Mouse (Mus musculus): ENCODE results near the gene Cdk7. TPM values are rescaled to one million over a fixed set of nuclear protein-coding genes. Genes with fewer than 3 reads are reported as not detected.
"Not testable (repeated sequence)": the region's sequence is repeated elsewhere in the genome, so short reads cannot be mapped to it uniquely, and the experiment has no call there.

The Cdk7 gene
- polyA plus RNA-seq, 1 experiment from 2014 or later, result 87.2 TPM

GRCm38 (mm10) chr13:100746090-100746489, 15.4 kb upstream of the Cdk7 start:
- no peak for TF ChIP-seq CTCF (IDR thresholded peaks at IDR 0.05; ENCODE audit: low read depth)
- Histone ChIP-seq H3K36me3 (ENCODE audit: insufficient read depth, low read length) (no peaks in the 10 kb centered on the region), H3K9ac (ENCODE audit: low read depth, low read length) (no peak overlapping the region), H3K4me1 (replicated peaks; ENCODE audit: insufficient read depth, low read length) (0 out of 2 replicates have a peak, but pooled peaks cover 5% of the 10 kb centered on the region), H3K27me3 (ENCODE audit: insufficient read depth, low read length) (no peaks in the 10 kb centered on the region), H3K4me3 (replicated peaks; ENCODE audit: low read depth, low read length) (no peak overlapping the region), H3K4me2 (ENCODE audit: low read length) (no peak overlapping the region), H3K9me3 (replicated peaks; ENCODE audit: low read length) (no peaks in the 10 kb centered on the region), H3K27ac (no peak overlapping the region)
- ATAC-seq (replicated peaks; ENCODE audit: low FRiP score, low read depth) (no peak), DNase-seq (ENCODE audit: low spot score) (no peak)
- WGBS, result 88% methylated on average over 3 of the region's 3 CpGs

DNA sequence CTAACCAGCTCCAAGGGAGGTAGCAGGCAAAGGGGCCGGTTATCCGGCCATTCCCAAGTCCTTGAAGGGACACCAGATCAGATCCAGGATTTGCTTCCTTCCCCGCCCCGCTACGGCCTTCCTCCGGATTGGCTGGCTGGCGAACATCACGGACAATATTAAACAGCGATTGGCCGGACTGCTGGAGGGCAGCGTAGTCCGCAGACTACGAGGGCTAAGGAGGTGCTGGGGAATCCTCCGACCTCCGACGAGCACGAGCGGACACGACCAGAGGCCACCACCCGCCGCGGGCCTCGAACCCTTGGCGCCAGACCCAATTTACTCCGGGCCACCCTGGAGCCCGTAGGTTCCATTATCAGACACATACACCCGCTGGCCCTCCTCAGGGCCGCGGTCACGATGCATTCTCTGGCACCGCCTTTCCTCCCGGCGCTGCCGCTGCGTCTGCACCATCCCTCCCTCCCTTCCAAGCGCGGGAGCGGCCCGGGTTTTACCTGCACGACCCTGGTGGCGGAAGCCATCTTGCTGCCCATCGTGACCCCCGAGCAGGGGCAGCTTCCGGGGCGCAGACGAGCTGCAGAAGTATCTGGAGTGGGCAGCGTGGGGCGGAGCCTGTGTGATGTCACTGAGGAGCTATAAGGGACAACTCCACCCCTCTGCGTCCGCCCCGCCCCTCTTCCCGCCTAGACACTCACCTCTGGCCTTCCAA, 13.5 kb upstream of the Cdk7 start, which contains the start of gene Mrps36:
TSS of gene Mrps36 (minus strand) at position 624 of the 709 bp plus-strand sequence.
- Histone ChIP-seq H3K9me3 (replicated peaks; ENCODE audit: low read length) (no peaks in the 10 kb centered on the region), H3K4me1 (replicated peaks; ENCODE audit: insufficient read depth, low read length) (0 out of 2 replicates have a peak, but pooled peaks cover 5% of the 10 kb centered on the region), H3K4me3 (replicated peaks; ENCODE audit: low read depth, low read length) (peak within 1 kb of the TSS; percentile 78), H3K9ac (ENCODE audit: low read depth, low read length) (peak within 1 kb of the TSS; percentile 75), H3K4me2 (ENCODE audit: low read length) (peak within 1 kb of the TSS; percentile 59), H3K27me3 (ENCODE audit: insufficient read depth, low read length) (no peaks in the 10 kb centered on the region), H3K27ac (peak within 1 kb of the TSS; percentile 96), H3K36me3 (ENCODE audit: insufficient read depth, low read length) (no peaks in the 10 kb centered on the region)
- WGBS, result under 1% methylated on average over 52 of the region's 52 CpGs
- ATAC-seq (replicated peaks; ENCODE audit: low FRiP score, low read depth), result peak; percentile 95
- DNase-seq (ENCODE audit: low spot score), result peak; percentile 98
- TF ChIP-seq CTCF (IDR thresholded peaks at IDR 0.05; ENCODE audit: low read depth), result peak; percentile 14; the same call in 1 of the 2 replicates

- Histone ChIP-seq H3K36me3 (ENCODE audit: insufficient read depth, low read length) (0 out of 2 replicates have a peak, but pooled peaks cover 2% of the 10 kb centered on the region), H3K9me3 (replicated peaks; ENCODE audit: low read length) (no peaks in the 10 kb centered on the region), H3K4me3 (replicated peaks; ENCODE audit: low read depth, low read length) (peak overlapping the region; percentile 78), H3K4me1 (replicated peaks; ENCODE audit: insufficient read depth, low read length) (0 out of 2 replicates have a peak, but pooled peaks cover 5% of the 10 kb centered on the region), H3K9ac (ENCODE audit: low read depth, low read length) (peak overlapping the region; percentile 75), H3K4me2 (ENCODE audit: low read length) (peak overlapping the region; percentile 59), H3K27ac (peak overlapping the region; percentile 96), H3K27me3 (ENCODE audit: insufficient read depth, low read length) (no peaks in the 10 kb centered on the region)
- ATAC-seq (replicated peaks; ENCODE audit: low FRiP score, low read depth), result peak; percentile 53
- TF ChIP-seq CTCF (IDR thresholded peaks at IDR 0.05; ENCODE audit: low read depth), result no peak
- WGBS, result 56% methylated on average over 11 of the region's 11 CpGs
- DNase-seq (ENCODE audit: low spot score), result no peak
Measured at GRCm38 (mm10) chr13:100743346-100744035, 12.8 kb upstream of the Cdk7 start.

- TF ChIP-seq CTCF (IDR thresholded peaks at IDR 0.05; ENCODE audit: low read depth), result no peak
- Histone ChIP-seq H3K36me3 (ENCODE audit: insufficient read depth, low read length) (0 out of 2 replicates have a peak, but pooled peaks cover 2% of the 10 kb centered on the region), H3K27ac (peak overlapping the region; percentile 40; the same call in 1 of the 2 replicates), H3K27me3 (ENCODE audit: insufficient read depth, low read length) (no peaks in the 10 kb centered on the region), H3K9me3 (replicated peaks; ENCODE audit: low read length) (no peaks in the 10 kb centered on the region), H3K9ac (ENCODE audit: low read depth, low read length) (no peak overlapping the region), H3K4me2 (ENCODE audit: low read length) (peak overlapping the region; percentile 59), H3K4me3 (replicated peaks; ENCODE audit: low read depth, low read length) (no peak overlapping the region), H3K4me1 (replicated peaks; ENCODE audit: insufficient read depth, low read length) (0 out of 2 replicates have a peak, but pooled peaks cover 5% of the 10 kb centered on the region)
- WGBS, result 93% methylated on average over 5 of the region's 5 CpGs
- DNase-seq (ENCODE audit: low spot score) (no peak), ATAC-seq (replicated peaks; ENCODE audit: low FRiP score, low read depth) (no peak)
Measured at GRCm38 (mm10) chr13:100742831-100743230, 12.1 kb upstream of the Cdk7 start.

DNA sequence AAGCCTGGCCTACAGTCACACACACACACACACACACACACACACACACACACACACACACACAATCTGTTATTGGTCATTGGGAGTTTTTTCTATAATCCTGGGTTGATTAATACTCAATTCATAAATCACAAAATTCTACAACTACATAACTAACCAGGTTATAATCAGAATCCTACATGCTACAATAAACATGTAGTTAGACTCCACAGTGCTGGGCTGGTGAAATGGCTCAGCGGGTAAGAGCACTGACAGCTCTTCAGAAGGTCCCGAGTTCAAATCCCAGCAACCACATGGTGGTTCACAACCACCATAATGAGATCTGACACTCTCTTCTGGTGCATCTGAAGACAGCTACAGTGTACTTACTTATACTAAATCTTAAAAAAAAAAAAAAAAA, 2.0 kb upstream of the Cdk7 start:
- peaks cover 12% of the 10 kb centered on the region for H3K36me3 ChIP-seq (ENCODE audit: insufficient read depth, low read length)
- DNase-seq (ENCODE audit: low spot score), result no peak
- no peak overlapping the region for H3K4me3 ChIP-seq (replicated peaks; ENCODE audit: low read depth, low read length)
- no peak overlapping the region for H3K27ac ChIP-seq
- 98% methylated on average over 2 of the region's 2 CpGs for WGBS
- H3K4me2 ChIP-seq (ENCODE audit: low read length), result no peak overlapping the region
- TF ChIP-seq CTCF (IDR thresholded peaks at IDR 0.05; ENCODE audit: low read depth), result no peak
- no peaks in the 10 kb centered on the region for H3K27me3 ChIP-seq (ENCODE audit: insufficient read depth, low read length)
- H3K4me1 ChIP-seq (replicated peaks; ENCODE audit: insufficient read depth, low read length), result 0 out of 2 replicates have a peak, but pooled peaks cover 7% of the 10 kb centered on the region
- H3K9me3 ChIP-seq (replicated peaks; ENCODE audit: low read length), result no peaks in the 10 kb centered on the region
- no peak overlapping the region for H3K9ac ChIP-seq (ENCODE audit: low read depth, low read length)
- no peak for ATAC-seq (replicated peaks; ENCODE audit: low FRiP score, low read depth)

GRCm38 (mm10) chr13:100731462-100732046, 815 bp upstream of the Cdk7 start:
- not testable (repeated sequence) for H3K36me3 ChIP-seq (ENCODE audit: insufficient read depth, low read length); H3K9ac ChIP-seq (ENCODE audit: low read depth, low read length); H3K4me1 ChIP-seq (replicated peaks; ENCODE audit: insufficient read depth, low read length); H3K4me3 ChIP-seq (replicated peaks; ENCODE audit: low read depth, low read length); H3K9me3 ChIP-seq (replicated peaks; ENCODE audit: low read length); H3K27me3 ChIP-seq (ENCODE audit: insufficient read depth, low read length); DNase-seq (ENCODE audit: low spot score); ATAC-seq (replicated peaks; ENCODE audit: low FRiP score, low read depth)
- 94% methylated on average over 5 of the region's 6 CpGs for WGBS
- peak overlapping the region; percentile 98 for H3K27ac ChIP-seq
- H3K4me2 ChIP-seq (ENCODE audit: low read length), result peak overlapping the region; percentile 48
